Mouse (Mus musculus) lung, postnatal 25 days (tissue): ENCODE results near the gene Tnfrsf19.

Experiments
- DNase-seq: peaks from one replicate; pipeline ENCODE4 v3.0.0; 2022; ENCODE audit warnings: low spot score

The Tnfrsf19 gene

GRCm38 (mm10) chr14:61046091-61046681, at the start of gene Tnfrsf19:
Gene Tnfrsf19 (minus strand): TSS chr14:61046490.
- DNase-seq = peak; percentile 79

DNA sequence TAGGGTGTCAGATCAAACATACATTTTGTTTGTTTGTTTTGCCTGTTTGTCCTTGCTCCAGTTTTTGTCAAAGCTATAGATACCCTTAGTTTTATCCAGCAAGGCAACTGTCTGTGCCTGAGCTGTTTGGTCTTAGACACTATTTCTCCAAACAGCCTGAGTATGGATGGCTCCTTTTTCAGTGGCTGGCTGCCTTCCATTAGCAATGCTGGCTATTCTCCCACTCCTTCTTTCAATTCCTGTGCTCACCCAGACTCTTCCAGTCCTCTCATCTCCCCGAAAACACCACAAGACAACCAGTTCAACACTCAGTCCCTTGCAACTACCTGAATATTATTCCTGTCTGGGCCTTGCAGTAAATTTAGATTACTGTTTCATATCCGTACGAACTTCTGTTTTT, 45.8 kb upstream of the Tnfrsf19 start:
- no peak for DNase-seq

DNA sequence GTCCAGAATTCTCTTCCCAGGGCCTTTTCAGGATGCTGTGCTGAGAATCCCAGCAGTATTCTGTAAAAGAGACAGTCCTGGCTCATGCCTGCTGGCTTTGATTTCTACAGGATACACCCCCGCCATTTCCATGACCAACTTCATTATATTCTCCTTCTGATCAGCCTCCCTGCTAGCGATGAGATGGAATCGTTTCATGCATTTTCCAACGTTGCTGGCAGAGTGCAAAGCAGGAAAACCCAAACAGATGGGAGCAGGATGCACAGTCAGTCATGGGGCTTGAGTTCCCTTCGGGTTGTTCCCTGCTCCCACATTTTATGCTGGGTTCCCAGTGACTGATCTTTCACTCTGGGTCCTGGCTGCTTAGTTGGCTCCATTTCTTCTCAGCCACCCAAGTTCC, 44.7 kb upstream of the Tnfrsf19 start:
- no peak for DNase-seq

DNA sequence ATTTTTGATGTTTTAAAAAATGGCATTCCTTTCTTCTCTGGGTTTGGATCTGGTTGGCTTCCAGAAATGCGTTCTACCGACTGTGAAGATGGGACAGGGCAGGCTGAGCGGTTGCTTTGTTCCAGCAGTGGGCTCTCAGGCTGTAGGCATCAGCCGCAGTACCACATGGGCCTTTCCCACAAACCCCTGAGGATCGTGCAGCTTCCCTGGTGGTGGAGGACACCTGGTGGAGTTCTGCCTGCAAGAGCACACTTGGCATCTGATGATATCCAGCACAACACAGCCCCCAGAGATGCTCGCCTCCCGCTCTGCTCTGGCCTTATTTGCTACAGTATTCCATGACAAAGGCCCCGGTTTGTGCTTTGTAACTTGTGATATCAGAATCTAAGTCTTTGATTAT, 41.9 kb upstream of the Tnfrsf19 start:
- DNase-seq = no peak

DNA sequence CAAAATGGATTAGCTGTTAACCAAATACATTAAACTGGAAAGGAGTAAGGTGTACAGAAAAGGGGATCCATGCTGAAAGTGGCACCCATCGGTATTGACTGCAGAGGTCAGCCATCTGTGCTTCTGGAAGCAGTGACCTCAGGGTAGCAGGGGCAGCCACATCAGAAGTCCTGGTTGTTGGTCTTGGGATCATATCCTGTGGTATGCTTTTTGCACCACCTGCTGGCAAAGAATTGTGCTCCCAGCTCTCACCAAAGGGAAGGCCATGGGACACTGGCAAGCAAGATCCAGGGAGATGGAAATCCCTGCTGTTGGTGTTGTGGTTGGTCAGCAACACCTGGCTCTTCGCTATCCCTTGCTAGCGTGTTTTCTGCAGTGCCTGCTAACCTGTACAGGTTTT, 39.0 kb upstream of the Tnfrsf19 start:
- DNase-seq = peak; percentile 49

GRCm38 (mm10) chr14:61069555-61069954, 23.3 kb upstream of the Tnfrsf19 start:
- DNase-seq = no peak

DNA sequence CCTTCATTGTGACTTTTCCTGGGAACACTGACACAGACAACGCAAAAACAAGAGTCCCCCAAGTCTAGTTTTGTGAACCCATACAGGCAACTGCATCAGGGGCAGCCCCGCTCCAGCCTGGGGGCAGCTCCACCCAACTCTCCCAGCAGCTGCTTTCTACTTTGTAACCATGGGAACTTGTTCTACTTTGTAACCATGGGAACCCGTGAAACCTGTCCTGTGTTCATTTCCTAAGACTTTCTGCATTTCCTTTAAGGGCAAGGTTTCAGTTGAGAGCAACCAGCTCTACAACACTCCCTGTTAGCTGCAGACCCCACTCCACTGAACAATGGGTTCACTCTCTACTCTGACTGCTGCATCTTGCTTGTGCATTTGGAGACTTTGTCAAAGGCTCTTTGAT, 15.4 kb upstream of the Tnfrsf19 start:
- no peak for DNase-seq

GRCm38 (mm10) chr14:61059316-61059945, 13.1 kb upstream of the Tnfrsf19 start:
- DNase-seq = no peak

DNA sequence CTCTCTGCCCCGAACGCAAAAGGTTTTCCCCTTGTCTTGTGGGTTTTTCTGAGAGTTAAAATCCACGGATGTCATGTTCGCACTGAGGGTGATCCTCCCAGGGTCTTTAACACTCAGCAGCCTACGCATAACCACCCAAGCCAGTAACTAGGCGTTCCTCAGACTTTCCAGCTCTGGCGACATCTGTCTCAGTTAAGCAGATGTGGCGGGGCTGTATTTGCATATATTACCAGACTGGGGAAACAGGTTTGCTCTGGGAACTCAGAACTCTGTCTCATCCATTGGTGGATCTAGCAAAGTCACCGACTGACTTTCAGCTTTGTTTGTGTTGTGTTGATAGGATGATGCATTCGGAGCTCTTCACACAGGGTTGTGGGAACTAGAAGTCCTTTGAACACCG, 10.7 kb upstream of the Tnfrsf19 start:
- DNase-seq = no peak

DNA sequence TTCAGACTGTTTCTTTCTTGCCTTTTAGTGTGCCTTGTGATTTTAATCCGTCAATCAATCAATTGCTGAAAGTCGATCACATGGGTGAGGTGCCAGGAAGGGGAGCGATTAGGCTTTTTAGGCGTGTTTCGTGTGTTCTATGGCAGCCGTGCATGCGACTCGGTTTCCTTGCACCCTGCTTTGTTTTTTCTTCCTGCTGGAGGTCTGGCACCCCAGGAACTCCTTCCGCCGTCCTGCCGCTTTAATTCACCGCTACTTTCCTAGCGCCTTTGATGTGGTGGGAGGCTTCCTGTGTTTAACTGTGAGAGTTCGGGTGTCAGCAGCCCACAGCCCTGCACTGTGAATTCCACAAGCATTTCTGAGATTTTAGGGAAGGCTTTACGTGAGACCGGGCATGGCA, 10.2 kb upstream of the Tnfrsf19 start:
- no peak for DNase-seq

GRCm38 (mm10) chr14:61055864-61056263, 9.6 kb upstream of the Tnfrsf19 start:
- no peak for DNase-seq

GRCm38 (mm10) chr14:61052163-61052562, 5.9 kb upstream of the Tnfrsf19 start:
- DNase-seq = no peak

GRCm38 (mm10) chr14:61045446-61046090, 722 bp downstream of the Tnfrsf19 start:
- DNase-seq = no peak

DNA sequence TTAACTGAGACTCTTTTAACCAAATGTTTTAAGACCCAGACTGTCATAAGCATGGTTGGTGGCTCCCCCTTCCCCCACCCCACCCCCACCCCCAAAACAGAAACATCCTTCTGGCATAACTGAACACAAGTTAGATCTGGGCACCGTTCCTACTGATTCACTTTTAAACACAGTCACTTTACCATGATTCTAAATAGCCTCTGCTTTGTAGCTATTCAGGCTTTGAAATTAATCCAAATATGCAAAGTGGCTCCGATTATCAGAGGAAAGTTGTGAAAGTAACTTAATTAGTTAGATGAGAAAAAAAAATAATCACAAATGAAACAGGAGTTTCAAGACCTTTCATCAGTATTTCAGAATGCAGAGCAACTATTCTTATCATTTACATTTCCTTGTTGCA, 2.0 kb downstream of the Tnfrsf19 start:
- no peak for DNase-seq

DNA sequence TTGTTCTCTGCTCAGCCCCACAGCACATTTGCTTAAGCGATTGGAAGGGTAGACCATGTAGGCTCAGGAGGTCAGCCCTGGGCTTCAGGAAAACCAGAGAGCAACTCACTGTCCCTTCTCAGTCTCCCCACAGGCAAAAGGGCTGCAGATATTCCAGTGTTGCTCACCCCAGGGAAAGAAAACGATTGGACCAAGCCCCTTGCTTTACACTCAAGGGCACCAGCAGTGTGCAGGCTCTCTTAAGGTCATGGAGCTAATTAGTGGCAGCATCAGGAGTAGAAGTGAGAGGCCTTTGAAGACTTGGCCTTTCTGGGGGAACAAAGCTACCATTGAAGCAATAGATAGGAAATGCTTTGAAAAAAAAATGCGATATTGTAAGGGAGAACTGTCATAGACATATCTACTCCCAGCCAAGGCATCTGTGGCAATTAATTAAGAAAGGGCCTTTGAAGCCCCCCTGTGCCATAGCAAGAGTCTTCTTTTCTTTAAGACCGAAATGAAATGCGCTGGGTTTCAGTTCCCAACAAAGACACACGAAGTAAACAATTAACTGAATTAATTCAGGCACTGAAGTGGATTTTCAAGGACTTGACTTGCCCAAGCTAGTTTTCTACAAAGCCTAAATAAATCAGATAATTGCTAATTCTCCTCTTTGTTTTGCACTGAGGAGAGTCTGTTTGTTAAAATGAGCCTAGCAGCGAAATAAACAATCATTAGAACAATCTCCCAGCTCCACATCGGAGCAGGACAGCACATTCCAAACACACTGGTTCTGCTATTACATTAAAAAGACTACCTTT, 2.6 kb downstream of the Tnfrsf19 start:
- no peak for DNase-seq

DNA sequence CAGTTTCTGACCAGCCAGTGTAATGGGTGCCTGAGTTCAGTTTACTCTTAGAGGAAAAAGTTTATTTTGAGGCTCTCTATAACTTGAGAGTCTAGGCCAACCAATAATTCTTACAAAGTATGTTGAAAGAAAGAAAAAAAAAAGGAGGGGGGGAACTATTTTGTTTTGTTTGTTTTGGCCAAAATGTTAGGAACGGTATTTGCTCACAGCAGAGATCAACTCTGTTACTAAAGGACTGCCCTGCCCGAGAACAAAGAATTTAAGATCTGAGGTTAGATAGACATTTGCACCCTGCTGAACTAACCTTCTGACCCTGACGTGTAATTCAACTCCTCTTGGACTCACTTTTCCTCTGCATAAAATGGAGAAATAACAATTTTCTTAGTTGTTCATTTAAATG, 4.0 kb downstream of the Tnfrsf19 start:
- DNase-seq = no peak

DNA sequence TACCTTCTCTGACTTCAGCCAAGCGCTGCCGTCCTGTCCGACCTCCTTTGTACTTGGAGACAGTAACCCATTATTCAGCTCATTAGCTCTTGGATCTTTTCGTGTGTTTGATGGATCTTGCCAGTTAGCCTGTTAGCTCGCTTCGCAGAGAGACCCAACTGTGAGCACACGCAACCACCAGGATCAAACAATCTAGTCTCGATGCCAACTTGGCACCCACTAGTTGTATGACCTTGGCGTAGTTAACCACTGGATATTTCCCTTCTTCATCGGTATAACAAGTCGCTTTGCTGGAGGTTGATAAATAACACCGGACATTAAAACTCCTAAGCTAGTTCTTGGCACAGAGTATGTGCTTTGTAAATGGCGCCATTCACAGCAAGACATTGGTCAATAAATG, 6.1 kb downstream of the Tnfrsf19 start:
- DNase-seq = no peak

- DNase-seq = no peak
Measured at GRCm38 (mm10) chr14:61038082-61038472, 8.2 kb downstream of the Tnfrsf19 start.

DNA sequence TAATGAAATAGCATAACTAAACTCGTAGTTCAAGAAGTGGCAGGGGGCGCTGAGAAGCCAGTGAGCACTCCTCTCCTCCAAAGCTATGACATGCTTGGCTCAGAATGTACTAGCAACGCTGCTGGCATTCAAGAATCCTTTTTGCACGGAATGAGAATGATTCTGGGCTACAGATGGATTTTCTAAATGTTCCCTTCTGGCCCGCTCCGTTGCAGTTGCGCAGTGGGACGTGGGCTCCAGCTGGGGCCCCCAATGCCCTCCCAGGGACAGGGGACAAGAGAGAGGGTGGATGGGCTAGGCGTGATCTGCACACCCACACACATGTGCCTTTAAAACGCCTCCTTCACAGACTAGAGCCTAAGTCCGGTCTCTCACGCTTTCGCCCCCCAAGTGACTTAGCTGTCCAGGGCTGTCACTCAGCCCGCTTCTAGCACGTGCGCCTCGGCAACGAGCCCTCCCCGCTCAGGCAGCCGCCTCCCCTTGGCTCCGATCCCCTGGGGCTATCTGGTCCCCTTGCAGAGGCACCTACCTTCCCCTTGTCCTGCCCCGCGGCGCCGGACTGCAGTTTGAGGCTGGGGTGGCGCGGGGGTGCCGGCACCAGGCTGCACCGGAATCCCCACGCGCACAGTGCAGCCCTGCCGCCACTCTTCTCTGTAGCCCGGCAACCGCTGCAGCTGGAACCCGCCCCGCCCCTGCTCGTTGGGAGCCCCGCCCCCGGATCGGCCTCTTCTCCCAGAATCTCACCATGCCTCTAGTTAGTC, 8.8 kb downstream of the Tnfrsf19 start:
- DNase-seq = no peak

- DNase-seq = no peak
Measured at GRCm38 (mm10) chr14:61030366-61030765, 15.9 kb downstream of the Tnfrsf19 start.

GRCm38 (mm10) chr14:61024006-61024405, 22.3 kb downstream of the Tnfrsf19 start:
- no peak for DNase-seq

DNA sequence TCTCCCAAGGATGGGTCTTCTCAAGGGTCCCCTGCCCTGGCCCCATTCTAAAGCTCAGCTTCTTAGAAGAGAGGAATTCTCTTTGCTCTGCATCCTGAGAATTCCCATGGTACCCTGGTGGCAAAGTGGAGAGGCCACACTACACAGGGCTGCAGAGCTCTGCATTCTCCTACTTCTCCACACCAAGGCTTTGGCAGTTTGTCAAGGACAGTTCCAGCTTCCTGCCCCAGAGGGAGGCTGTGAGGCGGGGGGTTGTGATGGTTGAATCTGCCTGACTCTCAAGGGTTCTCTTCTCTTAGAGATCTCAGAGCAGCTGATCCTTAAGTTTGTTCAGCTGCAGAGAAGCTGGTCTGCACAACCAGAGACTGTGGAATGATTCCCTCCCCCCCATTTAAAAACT, 23.9 kb downstream of the Tnfrsf19 start:
- no peak for DNase-seq
